Mouse (Mus musculus) yolk sac, embryonic 10.5 days (tissue): ENCODE data around the gene Azi2.

Experiments
- DNase-seq: peaks from one replicate; pipeline ENCODE4 v3.0.0-alpha.2; 2017; ENCODE audit warnings: low spot score

The Azi2 gene

DNA sequence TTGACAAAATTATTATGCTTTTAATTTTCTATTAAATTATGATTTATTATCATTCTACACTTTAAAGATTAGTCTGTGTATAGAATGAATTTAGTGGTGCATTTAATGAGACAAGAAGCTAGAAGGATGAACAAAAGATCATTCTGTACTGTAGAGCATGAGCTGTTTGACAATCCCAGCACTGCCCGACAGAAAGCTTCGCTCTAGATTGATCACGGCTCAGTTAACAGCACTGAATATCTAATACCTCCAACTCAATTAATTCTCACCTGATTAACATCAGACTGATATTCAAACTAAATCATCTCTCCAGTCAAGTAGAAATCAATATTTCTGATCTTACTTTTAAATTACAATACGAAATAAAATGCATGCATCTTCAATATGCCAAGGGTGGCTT is 43.5 kb downstream of the Azi2 start:
- DNase-seq, result no peak

DNA sequence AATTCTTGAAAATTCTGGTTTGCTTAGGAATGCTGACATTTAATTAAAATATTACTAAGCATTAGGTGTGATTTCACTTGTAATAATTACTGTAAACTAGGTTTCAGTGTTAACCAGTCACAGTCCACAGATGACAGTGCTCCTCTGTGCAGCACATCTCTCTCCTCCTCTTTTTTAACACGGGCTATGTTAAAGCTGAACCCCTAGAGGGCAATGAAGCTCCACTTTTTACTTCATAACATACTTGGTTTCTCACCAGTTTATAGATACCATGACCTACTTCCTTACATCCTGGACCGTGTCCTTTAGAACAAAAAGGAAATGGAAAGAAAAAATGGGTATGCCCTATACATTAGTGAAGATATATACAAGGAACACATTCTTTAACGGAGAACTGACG is 59.1 kb downstream of the Azi2 start:
- DNase-seq, result no peak

DNA sequence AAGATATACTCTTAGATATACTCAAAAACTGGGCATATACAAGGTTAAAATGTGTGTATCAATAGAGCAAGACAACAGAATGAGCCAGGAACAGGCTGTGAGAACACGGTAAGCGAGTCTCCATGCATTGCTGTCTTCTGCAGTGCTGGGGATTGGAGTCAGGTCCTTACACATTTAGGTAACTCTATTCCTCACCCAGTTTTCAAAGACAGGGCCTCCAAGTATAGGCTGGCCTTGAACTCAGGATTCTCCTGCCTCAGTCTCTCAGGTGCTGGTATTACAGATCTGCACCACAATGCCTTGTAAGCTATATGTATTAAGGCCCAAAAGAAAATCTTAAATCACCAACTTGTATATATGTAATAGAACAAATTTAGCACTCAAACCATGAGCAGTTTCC is 60.2 kb downstream of the Azi2 start:
- no peak for DNase-seq

DNA sequence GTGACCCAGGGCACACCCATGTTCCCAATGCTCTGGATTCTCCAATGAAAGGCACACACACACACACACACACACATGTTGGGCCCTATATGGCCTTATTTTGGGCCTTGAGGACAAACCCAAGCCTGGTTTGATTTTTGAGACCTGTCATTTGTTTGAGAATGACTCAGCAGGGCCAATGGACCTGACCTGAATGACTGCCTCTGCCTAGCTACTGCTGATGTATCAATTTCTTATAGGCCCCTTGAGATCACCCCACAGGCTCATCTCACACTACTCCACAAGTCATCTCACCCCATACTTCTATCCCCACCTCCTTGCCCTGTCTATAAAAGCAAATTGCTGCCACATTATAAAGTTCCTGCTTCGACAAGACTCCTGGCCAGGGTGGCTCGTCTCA is 61.5 kb downstream of the Azi2 start:
- no peak for DNase-seq

DNA sequence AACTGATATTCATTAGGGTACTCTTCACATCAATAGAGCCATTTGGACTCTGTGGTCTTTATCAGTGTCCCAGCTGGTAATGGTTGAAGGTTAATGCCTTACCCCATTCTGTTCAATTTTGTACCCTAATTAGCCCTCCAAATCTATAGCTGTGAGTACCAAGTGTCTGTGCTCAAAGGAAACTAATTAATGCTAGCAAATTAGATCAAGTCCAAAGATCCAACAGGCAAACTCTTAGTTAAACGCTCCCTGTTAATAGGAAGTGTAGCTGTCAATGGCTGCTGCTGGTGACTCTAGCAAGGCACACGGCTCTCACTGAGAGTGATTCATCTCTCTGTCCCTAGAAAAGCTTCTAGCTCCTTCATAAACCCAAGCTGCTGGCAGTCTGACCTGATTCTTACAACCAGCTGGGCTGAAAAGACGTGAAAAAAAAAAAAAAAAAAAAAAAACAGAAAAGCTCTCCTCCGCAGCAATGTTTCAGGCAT is 68.3 kb downstream of the Azi2 start:
- DNase-seq, result no peak

DNA sequence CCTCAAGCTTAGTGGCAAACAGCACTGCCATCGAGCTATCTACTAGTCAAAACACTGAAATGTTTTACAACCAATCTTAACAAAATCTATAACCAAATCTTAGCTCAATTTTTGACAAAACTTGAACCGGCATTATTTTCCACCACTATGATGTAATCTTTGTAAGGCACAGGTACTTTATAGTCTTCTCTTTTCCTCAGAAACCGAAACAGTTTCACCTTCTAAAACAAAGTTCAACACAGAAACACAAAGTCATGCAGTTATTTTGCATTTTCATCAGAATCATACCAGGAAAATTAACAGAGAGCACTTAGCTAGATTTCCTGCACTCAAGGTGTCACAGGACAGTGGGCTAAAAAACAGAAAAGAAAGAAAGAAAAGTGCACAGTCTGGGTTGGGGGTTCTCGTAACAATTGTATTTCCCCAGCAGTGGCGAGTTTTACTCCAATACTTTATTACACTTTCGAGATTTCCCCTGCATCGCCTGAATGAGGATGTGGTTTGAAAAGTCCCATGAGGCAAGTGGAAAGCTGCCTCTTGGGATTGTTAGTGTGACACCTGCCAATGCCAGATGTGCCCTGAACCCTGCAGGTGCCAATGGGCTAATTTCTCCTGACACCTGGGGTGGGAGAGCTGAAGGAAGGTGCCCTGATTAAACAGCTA is 69.5 kb downstream of the Azi2 start:
- no peak for DNase-seq

DNA sequence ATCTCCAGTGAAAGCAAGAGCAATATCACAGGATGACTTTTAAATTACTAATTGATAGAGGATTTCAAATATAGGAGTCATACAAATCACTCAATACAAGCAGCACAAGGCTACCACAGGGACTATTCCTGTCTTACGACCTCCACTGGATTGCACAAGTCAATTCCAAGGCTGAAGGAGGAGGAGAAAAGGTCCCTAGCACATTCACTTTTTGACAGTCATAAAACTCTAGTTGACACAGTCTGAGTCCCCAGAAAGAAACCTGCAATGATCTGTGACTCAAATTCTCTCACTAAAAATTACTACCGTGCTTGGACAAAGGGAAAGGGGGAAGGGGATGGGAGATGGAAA is 70.0 kb downstream of the Azi2 start:
- DNase-seq, result no peak
